Mouse (Mus musculus): ENCODE data around the gene Sf3a1.

Sf3a1 gene

DNA sequence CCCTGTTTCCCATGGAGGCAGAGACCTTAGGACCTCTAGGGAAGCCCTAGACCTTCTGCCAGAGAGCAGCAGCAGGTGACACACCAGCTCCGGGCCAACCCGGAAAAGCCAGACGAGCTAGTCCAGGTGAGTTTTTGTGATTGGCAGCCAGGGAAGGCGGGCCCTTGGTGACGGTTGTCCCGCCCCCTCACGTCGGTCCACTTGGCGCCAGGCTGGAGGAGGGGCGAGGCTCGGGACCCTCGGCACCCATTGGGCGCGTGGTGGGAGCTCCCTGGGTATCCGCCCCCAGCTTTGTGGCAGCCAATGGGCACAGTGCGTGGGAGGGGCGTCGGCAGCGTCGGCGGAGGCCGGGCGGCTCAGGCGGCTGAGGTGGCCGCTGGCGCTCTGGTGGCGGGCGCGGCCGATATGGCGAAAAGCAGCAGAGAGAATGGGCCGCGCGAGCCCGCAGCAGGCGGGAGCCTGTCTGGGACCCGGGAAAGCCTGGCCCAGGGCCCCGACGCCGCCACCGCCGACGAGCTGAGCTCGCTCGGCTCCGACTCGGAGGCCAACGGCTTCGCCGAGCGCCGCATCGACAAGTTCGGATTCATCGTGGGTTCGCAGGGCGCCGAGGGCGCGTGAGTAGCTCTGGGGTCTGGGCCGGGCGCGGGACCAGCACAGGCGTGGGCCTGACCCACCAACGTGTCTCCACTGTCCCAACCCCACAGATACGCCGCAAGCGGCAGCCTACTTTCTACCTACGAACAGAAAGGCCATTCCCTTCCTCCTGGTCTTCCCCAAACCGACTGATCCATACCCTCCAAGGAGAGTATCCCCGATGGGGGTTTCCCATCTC is 26.6 kb downstream of the Sf3a1 start, which contains the start of gene Tbc1d10a:
Gene Tbc1d10a, plus strand, starts transcription at position 304 of the 832 bp plus-strand sequence.
- DNase-seq (ENCODE audit: low spot score): peak; percentile 99

DNA sequence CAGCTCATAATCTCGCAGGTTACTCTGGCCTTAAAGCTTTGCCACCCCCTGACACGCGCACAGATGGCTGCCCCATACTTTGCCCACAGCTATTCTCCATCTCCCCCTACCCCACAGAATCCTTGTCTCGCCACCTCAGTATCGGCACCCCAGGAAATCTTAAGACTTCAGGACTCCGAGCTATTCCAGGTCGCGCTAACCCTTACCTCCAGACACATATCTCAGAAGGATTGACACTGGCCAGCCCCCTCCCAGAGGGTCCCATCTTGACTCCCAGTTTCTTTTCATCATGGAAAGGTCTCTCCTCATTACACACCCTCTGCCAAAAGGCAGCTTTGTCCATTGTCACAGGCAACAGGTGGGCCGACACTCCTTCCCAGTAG is 27.2 kb downstream of the Sf3a1 start:
- DNase-seq (ENCODE audit: low spot score): no peak

- DNase-seq (ENCODE audit: low spot score): no peak
These were observed 29.0 kb downstream of the Sf3a1 start for GRCm38 (mm10) chr11:4189182-4189581.

DNA sequence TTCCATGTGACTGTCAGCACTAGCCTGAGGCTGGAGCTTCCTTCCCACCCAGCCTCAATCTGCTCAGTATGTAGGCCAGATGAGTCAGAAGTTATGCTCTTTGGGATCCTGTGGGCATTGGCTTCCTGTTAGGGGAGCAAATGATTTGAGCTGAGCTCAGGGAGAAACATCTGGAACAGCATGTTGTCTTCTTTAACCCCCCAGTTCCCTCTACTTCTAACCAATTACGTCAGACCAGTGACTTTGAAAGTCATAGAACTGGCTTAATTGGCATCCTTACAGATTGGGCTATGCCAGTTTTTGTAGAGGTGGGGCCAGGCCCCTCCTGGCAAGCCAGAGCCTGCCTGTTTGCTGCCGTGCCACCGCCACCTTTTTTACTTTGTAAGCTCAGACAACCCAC is 30.5 kb downstream of the Sf3a1 start:
- DNase-seq (ENCODE audit: low spot score): no peak

- no peak for DNase-seq (ENCODE audit: low spot score)
These were observed 32.6 kb downstream of the Sf3a1 start for GRCm38 (mm10) chr11:4192757-4193156.

- DNase-seq (ENCODE audit: low spot score): no peak
These were observed 33.3 kb downstream of the Sf3a1 start for GRCm38 (mm10) chr11:4193420-4193819.

- DNase-seq (ENCODE audit: low spot score): no peak
These were observed 35.5 kb downstream of the Sf3a1 start for GRCm38 (mm10) chr11:4195597-4196031.

- peak; percentile 66 for DNase-seq (ENCODE audit: low spot score)
These were observed 36.5 kb downstream of the Sf3a1 start for GRCm38 (mm10) chr11:4196636-4197035.

DNA sequence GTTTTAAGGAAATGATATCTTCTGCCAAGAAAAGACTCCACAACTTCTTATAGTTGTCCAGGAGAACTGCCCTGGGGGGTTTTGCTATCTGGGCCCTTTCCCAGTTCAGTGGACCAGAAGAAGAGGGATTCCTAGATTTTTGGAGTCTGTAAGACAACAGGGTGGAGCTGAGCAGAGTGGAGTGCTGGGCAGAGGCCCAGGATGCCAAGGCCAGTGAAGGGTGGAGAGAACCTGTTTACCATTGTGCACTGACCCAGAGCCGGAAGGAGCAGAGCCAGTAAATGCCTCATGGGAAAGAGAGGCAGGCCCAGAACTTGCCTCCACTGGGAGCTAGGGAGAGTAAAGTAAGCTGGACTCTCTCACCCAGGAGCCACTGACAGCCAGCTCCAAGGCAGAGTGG is 37.5 kb downstream of the Sf3a1 start:
- DNase-seq (ENCODE audit: low spot score): peak; percentile 70

- no peak for DNase-seq (ENCODE audit: low spot score)
These were observed 42.0 kb downstream of the Sf3a1 start for GRCm38 (mm10) chr11:4201981-4202700.

- no peak for DNase-seq (ENCODE audit: low spot score)
These were observed 43.0 kb downstream of the Sf3a1 start for GRCm38 (mm10) chr11:4202995-4203704.

DNA sequence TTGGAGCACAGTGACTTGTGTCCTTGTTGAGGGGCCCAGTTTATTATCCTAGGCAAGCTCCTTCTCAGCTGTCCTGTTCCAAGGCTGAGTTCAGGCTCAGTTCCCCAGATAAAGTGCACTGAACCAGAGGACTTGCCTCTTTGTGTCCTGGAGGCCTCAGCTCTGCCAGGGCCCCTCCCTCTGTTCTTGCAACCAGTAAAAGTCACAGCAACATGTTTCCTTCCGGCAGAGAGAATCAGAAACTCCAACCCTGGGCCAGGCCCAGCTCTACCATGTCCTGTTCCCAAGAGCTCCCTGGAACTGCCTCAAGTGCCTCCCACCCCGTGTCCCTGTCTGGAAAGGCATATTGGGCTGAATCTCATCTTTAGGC is 43.5 kb downstream of the Sf3a1 start:
- DNase-seq (ENCODE audit: low spot score): peak; percentile 88

- peak; percentile 75 for DNase-seq (ENCODE audit: low spot score)
These were observed 45.0 kb downstream of the Sf3a1 start for GRCm38 (mm10) chr11:4205097-4205655.

DNA sequence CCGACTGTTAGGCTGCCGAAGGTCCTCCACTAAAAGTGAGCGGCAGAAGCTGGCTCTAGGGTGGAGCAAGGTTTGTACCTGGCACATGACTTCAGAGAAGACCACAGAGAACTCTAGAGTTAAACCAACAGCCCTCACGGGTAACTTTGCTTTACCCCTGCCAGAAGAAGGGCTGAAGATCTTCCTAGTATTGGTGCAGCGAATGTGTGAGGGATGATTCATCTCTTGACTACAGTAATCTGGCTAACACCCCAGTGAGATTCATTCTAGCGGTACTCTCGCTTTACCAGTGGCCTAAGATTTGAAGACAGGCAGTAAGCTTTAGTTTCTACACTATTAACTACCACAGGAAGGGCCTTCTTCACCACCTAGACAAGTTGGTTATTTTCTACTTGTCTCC is 45.8 kb downstream of the Sf3a1 start:
- DNase-seq (ENCODE audit: low spot score): no peak

DNA sequence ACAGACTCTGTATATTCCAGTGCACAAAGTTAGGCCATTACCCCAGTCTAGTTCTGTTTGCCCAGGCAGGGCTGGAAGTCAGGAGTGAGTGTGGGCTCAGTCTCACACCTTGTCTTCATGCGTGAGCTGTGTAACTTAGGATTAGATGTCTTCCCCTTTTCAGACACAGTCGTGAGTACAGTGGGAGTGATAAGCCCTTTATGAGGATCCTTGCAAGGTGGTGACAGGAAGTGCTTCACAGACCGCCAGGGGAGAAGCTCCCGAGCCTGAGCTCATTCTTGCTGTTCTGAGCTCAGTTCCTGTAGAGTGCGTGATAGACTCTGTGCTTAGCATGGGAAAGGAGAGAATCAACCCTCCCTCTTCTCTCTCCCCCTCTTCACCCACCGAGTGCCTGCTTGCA is 46.4 kb downstream of the Sf3a1 start:
- DNase-seq (ENCODE audit: low spot score): no peak

GRCm38 (mm10) chr11:4207655-4208054 is 47.5 kb downstream of the Sf3a1 start:
- DNase-seq (ENCODE audit: low spot score): no peak

GRCm38 (mm10) chr11:4209556-4209955 is 49.4 kb downstream of the Sf3a1 start:
- DNase-seq (ENCODE audit: low spot score): no peak

DNA sequence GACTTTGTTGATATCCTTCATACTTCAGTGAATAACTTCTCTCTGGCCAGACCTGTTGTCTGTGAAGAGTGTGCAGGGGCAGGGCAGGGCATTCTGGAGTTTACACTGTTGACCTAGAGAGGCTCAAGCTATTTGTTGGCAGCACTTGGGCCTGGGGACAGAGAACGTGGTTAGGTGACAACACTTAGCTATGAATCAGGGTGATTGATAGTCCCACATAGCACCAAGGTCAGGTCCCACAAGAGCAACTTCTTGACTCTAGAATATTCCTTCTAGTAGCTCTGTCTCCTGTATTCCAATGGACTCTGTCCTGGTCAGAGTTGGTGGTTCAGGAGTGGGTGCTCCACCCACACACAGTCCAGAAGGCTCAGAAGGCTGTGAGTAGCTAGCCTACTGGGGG is 50.6 kb downstream of the Sf3a1 start:
- DNase-seq (ENCODE audit: low spot score): no peak

GRCm38 (mm10) chr11:4213107-4213506 is 53.0 kb downstream of the Sf3a1 start:
- no peak for DNase-seq (ENCODE audit: low spot score)

DNA sequence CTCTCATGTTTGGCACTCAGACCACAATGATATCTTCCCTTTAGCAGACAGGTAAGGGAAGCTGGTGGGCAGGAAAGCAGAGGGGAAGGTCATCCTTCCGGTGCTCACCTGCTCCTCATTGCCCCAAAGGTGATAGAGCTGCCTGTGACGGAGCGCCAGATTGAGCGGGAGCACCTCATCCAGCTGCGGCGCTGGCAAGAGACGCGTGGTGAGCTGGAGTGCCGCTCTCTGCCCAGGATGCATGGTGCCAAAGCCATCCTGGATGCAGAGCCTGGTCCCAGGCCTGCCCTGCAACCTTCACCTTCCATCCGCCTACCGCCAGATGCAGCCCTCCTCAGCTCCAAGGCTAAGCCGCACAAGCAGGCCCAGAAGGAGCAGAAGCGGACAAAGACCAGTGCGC is 54.4 kb downstream of the Sf3a1 start:
- no peak for DNase-seq (ENCODE audit: low spot score)

DNA sequence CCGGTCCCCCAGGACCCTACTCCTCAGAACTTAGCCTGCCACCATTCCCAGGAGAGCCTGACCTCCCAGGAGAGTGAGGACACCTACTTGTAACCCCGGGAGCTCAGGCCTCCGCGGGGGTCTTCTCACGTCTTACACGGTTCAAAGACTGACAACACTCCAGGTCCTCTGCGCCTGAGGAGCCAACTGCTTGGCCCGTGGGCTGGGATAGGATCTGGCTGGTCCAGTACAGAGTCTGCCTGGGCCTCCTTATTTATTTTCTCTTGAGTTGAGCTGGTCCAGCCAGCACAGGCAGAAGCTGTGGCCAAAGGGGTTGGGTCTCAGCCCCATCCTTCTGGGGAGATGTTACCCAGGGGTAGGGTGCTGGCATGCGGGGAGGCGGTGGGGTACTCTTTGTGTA is 54.9 kb downstream of the Sf3a1 start:
- DNase-seq (ENCODE audit: low spot score): no peak

DNA sequence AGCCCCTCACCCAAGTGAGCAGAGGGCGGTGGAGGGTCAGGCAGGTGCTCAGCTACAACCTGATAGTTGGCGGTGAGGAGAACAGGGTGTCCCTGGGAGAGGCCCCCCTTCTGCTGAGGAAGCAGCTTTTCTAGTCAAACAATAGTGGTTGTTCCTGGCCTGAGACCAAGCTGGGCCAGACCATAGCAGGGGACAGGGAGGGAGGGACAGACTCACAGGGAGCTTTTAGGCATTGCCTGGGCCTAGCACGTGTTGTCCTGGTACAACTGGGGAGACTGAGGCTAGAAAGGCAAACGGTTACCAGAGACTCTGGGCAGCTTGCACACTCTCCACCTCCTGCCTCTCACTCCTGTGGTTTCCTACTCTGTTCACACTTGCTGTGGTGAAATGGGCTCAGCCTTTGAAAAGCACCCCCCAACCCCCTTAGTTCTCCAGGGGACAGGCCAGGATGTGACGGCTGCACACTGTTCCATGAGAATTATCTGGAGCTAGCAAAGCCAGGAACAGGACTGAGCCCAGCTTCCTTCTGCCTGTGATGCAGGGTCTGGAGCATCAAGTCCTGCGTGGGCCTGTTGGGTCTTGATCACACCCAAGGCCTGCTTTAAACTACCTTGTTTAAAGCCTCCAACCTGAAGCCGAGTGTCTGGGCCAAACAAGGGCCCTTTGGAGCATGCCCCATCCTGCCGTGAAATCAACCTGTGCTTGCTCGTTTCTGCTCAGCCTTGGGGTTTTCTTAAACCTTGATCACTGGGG is 56.3 kb downstream of the Sf3a1 start:
- peak; percentile 86 for DNase-seq (ENCODE audit: low spot score)

Data from lung, postnatal 25 days (tissue).